Mouse (Mus musculus) ovary, postnatal 10 days (tissue): Measurements from ENCODE around the gene Miip.

Experiments used
- DNase-seq: peaks from one replicate; pipeline ENCODE4 v3.0.0; 2022; ENCODE audit warnings: low spot score

Gene Miip

DNA sequence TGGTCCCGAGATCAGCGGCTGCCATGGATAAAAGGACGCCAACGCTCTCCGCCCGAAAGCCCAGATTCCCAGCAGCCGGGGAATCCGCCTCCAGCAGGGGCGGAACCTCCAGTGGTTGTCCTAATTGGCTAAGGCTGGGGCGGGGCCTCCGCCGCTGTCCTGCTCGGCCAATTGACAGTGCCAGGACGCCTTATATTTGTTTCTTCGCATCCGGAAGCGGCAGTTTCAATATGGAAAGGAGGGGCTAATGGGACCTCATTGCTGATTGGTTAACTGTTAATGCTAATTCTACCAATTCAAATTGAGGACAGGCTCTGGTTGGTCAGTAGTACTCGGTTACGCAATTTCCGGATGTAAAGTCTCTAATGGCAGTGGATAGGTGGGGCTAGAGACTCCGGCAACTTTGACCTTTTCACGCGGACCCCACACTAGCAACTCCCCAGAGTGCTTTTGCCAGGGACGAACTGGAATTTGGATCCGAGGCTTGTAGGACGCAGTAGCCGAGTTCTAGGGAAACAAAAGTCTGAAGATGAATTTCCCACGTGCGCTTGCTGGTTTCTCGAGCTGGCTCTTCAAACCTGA, at the start of gene Miip, which contains the start of gene Fv1:
Gene Miip, minus strand, starts transcription at position 367 of the 582 bp plus-strand sequence.
Gene Fv1, plus strand, starts transcription at position 530 of the 582 bp plus-strand sequence.
- peak; percentile 63 for DNase-seq

DNA sequence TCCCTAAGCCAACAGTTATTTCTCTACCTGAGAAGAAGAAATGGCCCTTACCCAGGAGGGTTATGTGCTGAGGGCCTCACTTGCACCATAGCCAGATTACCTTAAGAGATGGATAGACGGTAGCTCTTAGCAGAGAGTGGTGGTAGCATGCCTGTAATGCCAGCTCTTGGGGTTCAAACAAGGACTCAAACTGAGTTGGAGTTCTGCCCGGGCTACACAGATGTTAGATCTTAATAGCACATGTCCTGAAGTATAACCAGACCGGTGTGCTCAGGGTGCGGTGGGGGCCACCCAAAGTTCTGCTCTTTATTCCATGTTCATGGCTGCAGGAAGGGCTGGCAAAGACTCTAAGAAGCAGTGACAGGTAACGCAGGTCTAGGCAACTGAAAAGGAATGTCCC, 40.9 kb upstream of the Miip start:
- DNase-seq, result no peak

DNA sequence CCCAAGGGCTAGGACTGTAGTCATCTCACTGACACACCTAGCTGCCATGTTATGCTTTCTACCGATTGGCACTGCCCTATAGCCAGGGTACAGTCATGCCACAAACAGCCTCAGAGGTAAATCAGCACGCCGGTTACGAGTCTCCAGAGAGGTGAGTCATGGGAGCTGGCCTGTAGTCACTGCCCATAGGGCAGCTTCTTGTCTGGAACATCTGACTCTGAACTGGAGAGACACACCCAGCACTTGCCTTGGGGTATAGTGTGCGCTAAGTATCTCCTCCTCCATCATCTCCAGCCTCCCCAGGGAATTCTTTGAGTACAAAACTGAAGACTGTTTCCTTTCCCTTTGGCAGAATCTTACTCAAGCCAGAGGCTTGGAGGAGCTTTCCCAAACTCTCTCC, 37.6 kb upstream of the Miip start:
- no peak for DNase-seq

DNA sequence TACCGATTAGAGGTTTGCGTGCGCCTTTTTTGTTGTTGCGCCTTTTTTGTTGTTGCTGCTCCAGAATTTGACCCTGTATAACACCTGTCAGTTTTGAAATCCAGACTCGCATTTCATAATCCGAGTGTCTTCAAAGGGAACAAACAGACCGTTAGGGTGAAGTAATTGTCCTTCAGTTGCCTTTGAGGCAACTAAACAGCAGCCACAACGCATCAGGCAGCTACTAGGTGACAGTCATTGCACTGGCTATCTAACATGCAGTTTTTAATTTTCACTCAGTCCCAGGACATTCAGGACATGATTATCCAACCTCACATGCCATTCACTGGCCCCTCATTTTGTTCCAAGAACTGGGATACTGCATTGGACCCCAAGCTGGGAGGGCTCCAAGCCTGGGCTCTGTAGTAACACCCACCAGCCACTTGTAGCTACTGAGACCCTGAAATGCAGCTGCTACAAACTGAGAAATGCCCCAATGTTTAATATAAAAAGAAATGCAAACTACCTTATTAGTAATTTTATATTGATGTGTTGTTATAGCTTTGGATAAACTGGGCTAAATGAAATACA, 36.6 kb upstream of the Miip start:
- no peak for DNase-seq

DNA sequence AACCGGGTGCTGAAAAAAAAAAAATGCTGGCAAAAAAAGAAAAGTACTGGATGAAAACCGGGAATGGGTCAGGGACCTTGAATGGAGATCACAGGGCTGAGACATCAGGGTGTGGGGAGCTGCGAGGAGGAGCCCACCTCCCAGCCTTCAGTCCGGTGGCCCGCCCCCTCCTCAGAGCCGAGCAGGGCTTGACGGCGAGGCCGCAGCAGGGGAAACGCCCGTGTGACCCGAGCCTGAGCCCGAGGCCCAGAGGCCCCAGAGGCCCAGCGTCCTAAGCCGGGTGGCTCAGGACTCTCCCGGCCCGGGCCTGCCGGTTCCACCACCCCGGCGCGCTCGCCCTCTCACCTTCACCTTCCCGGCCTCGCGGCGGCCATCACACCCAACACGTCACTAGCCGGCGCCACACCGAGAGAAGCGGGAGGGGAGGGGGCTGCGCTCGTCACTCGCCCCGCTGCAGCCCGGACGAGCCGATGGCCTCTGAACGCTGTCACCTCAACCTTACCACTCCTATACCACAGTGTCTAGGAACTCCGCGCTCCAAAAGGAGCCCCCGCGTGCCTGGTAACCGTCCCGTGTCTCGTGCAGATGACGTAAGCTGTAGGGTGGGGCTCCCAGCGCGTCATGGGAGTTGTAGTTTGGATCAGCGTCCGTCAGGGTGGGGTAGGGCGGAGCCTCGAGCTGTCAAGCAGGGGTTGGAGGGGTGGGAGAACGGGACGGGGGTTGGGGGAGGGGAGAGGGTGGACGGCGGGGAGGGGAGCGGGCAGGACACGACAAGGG, 35.9 kb upstream of the Miip start, which contains the start of gene Mfn2:
Gene Mfn2, minus strand, starts transcription at position 392 of the 777 bp plus-strand sequence.
- DNase-seq, result peak; percentile 82

DNA sequence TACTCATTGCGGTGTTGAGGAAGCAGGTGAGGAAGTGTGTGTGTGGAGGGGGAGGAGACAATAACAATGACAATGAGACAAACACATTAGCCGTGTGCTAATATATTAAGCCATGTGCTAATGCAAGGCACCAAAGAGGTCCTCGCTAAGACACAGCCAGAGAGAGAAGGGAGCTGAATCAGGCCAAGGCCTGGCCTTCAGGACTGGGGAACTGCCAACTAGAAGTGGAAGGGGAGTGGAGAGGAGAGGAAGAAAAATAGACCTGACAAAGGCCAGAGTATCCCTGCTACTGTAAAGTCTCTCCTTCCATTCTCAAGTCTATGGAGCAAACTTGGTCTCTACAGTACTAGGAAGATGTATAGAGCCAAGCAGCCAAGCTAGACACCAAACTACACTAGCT, 35.0 kb upstream of the Miip start:
- no peak for DNase-seq

DNA sequence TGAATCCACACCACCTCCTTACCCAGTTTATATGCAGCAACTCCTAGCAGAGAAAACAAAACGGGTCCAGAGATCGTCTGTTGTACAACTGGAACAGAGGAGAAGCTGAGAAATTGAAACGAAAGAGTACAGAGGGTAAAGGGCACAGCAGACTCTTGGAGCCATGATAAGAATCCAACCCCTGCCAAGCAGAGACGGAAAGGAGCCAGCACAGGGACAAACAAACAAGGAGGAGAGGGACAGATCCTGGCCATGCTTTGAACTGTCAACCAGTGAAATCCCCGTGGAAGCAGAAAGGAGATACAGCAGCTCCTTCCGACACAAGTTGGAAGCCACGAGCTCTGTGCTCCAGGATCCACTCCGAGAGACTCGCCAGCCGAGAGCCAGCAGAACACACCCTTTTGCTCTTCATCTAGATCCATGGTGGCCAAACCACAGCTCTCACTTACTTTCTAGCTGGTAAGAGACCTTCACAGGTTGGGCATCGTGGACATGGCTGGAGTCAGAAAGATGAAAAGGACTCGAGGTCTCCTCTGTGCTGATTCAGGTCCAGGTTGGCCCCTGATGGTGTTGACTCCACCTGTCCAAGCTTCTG, 34.4 kb upstream of the Miip start:
- DNase-seq, result no peak

DNA sequence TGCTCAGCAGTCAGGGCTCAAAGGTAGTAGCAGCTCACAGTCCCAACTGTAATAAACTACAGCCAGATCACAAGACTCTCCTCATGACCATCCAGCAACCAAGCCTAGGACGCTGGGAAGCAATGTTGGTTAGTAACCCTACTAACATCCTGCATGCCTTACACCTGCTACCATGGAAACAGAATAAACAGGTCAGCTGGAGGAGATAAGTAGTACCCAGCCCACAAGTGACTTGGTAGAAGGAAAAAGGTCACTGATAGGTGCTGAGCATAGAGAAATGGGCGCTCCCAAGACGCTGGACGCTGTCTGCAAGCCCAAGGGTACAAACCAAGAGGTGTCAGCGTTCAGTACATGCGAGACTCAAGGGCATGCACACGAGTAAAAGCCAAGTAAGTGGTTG, 31.8 kb upstream of the Miip start:
- DNase-seq, result no peak

DNA sequence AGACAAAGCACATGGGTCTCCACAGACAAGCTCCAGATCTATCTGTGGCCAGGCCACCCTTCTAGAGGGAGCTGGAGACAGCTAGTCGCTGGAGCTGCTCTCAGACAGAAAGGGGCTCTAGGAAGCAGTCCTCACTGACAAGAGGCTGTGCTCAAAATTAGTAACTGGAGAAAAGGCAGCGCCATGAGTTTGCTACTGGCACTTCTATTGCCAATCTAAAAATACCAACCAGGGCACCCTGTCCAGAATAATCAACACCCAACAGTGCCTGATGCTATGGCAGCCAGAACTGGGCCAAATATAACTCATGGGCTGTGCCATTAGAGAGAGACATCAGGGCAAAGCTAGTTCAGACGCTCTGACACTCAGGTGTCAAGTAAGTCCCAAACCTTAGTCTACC, 28.7 kb upstream of the Miip start:
- no peak for DNase-seq

DNA sequence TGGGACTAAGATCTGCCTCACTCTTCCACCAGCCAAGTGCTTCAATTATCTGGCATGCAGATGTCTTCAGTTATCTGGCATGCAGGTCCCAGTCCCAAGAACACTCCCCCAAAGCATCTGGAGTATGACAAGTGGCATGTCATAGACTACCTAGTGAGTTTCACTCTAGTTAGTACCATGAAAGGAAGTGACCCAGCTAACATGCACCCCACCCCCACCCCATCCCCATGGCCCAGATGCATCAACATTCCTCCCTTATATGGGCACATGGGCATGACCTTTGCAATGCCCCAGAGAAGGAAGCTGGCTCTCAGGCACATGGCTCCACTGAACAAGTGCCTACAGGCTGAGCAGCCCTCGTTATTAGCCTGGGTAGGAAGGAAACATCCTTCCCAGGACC, 27.8 kb upstream of the Miip start:
- no peak for DNase-seq

DNA sequence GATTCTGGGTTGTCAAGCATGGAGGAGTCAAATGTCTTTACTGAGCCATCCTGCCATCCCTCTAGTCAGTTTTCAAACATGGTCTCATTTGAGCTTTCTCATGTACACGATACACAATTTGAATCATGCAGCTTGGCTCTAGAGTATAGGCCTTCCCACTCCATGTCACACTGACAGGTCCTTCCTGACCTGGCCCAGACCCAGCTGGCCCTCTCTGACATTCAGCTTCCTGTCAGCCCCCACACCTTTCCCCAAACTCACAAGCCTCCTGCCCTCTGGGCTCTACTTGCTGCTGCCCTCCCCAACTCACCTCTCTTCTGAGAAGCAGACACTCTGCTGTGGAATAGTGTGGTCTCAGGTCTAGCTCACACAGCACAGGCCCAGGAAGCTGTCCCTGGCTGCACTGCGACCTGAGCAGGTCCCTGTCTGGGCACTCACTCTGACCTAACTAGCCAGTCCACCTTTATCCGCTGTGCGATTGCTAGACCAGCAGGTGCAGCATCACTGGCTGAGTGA, 27.3 kb upstream of the Miip start:
- DNase-seq, result no peak

DNA sequence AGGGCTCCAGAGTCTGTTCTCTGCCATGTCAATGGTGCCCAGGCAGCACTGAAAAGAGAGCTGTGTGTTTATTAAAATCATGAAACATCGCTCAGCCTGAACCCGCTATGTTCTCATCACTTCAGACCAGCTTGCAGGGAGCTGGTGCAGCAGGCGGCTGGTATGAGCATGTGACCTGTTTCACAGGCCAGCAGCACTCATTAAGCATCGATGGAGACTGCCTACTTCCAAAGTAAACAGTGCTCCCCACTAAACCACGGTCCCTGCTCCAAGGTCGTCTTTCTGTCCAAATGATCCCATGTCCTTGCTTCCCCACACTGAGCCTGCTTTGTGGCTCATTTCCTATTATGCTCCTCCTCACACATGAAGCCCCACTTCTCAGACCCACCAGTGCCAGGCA, 21.7 kb upstream of the Miip start:
- no peak for DNase-seq

DNA sequence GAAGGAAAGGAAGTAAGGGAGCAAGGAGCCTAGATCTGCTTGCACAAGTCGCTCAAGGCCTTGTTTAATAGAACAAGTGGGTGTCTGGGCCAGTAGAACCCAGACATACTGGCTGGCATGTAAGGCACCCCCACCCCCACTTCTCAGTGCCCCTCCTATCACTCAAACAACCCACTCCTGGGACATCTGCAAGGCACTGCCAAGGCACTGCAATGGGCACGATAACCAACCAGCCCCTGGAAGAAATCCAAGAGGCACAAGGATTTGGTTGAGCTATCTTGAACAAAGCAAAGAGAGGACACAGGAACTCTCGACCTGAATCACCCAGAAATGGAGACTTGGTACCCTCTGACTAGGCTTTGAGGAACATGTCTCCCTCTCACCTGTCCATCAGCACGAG, 19.6 kb upstream of the Miip start:
- DNase-seq, result no peak

DNA sequence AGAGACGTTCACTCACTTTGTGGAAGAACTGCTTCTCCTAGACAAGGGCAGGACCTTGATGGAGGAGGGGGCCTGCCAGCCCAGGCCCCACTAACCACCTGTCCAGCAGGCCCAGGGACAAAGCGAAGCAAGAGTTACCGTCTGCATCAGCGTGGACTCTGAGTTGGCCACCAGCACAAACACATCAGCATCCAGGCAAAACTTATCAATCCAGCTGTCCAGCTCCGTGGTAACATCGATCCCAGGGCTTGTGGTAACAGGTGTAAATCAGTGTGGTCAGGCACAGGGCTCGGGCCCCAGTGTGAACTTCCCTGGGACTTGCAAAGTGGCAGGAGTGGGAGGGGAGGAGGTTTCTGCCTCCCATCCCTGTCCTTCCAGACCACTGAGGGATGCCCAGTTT, 18.7 kb upstream of the Miip start:
- no peak for DNase-seq

DNA sequence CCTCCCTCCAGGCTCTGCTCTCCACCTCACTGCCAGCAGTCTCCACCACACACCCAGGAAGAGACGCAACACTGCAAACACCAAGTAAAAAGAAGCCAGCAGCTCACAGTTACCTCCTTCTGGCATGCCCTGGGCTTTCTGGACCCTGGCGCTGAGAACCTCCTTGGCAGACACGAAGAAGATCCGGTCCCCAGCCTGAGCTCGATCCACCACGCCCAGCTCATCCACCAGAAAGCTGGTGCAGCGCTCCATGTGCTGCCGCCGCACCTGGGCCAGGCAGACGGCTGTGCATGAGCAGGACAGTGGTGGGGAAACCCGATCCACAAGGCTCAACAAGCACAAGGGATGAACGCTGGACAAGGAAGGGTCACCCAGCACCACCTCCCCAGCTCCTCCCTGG, 17.5 kb upstream of the Miip start:
- DNase-seq, result no peak

DNA sequence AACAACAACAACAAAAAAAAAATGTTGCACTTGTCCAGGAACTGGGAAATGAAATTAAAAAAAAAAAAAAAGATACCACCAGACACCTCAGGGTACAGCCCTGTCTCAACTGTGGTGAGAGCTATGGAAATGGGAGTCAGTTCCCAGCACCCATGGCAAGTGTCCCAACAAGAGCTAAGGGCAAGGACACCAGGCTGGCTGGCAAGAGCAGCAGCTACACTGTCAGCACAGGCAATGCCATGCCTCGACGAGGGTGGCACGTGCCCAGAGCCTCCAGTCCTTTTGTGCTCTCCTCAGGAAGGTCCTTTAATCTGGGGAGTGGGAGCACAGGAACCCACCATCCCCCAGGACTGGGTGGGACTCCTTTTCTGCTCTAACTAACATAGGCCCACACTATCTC, 15.5 kb upstream of the Miip start:
- no peak for DNase-seq

DNA sequence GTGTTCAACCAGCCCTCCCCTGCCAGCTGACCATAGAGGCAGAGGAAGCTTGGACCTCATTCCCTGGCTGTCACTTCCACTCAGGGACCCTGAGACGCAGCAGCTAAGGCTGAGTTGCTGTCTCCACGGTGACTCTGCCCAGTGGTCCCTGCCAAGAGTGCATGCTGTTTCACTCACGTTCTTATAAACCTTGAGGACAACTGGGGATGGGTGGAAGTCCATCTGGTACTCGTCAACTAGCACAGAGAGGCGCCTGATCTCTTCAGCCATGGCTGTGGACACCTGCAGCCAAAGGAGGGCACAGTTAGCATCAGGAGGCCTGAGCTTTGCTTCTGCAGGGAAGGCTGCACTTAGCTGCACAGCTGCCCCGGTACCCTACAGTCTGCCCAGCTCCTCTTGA, 14.4 kb upstream of the Miip start:
- DNase-seq, result no peak

DNA sequence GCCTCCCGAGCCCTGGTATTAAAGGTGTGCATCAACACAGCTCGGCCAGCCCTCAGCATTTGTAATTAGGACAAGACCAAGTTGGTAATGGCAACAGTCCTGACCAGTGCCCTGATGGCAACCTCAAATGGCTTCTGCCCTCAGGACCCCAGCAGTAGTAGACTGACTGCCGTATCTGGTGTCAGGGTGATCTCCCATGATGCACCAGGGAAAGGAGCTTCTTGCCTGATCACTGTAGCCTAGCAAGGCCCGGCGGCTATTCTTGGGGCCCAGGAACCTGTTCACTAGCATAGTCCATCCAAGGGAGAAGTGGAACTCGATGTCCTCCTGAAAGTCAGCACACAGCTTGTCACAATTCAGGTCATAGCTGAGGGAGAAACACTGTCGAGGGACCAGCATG, 13.2 kb upstream of the Miip start:
- DNase-seq, result no peak

DNA sequence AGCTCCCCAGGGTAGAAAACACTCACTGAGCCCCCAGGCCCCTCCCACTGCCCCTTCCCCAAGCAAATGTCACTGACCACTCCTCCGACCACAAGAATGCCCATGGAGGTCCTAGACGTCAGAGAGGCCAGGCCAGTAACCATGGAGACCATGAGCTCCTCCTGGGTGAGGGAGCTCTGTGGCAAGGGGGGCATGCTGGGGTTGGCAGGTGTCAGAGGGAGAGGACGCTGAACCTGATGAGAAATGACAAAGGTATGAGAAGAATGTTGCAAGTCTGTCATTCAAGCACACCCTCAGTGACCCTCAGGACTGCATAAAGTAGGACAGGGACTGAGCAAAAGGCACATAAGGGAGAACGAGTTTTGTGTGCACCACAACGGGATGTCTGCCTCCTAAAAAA, 11.2 kb upstream of the Miip start:
- no peak for DNase-seq

DNA sequence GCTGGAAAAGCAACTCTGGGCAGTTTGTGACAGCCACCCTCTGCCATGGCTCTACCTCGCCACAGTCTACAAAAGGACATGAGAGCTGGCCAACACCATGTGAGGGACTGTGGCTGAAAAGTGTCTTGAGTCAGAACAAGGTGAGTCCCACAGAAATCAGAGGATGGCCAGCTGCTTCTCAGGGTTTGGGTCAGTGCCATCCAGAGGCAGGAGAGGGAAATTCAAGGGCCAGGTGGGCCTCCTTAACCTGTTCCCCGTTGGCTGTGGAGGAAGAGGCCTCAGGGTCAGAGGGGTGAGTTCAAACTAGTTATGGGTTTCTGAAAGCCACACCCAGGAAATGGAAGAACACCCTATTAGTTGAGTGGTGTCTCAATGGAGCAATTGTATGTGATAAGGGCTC, 10.8 kb upstream of the Miip start:
- DNase-seq, result no peak

DNA sequence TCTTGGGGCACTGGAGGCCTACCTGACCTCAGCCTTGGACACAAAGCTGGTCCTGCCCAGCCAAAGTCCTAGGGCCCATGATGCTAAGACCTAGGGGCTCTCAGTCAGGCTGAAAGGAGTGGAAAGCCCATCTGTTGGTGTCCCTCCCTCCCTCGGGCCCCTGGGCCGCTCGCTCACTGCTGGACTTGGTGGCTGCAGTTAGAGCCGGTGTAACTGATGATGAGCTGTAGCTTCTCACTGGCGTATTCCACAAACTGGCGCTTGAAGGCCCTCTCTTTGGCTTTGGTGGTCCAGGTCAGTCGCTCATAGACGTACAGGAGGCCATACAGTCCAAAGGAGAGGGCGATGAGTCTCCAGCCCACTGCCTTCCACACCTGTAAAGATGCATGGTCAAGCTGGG, 9.9 kb upstream of the Miip start:
- DNase-seq, result no peak

DNA sequence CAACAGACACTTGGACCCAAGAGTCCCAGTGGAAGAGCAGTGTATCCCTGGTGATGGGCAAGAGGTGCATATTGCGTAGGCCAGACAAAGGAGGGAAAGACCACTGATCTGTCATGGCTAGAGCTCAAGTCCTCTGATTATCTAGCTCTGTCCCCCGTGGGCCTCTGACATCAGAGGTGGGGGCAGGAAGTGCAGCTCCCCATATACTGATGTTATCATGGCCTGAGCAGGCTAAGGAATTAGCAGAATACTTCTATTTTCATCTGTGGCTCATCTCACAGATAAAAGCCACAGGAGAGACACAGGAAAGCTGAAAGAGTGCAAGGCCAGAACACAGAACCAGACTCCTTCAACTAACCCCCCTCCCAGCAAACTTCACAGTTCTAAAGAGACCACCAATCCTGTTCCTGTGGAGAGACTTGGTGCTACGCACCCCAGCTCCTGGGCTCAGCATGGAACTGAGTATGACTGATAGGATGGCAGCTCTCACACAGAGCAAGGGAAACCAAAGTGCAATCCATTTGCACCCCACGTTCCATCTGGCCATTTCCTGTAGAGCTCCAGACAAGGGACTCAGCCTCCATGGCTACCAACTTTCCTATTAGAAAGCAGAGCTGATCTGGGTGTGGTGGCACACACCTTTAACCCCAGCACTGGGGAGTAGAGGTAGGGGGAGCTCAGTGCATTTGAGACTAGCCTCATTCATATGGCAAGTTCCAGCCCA, 7.4 kb upstream of the Miip start:
- DNase-seq, result no peak
